Mouse (Mus musculus) heart, postnatal 14 days (tissue): ENCODE measurements around the gene Ndufaf2. TPM values are rescaled to one million over a fixed set of nuclear protein-coding genes. Genes with fewer than 3 reads are reported as not detected.

Experiments used
- DNase-seq, 2 experiments: peaks; one replicate each; pipeline ENCODE4 v3.0.0; 2021 to 2022
- intact Hi-C: fragments of 180-260 bp; cut with DNase I; formaldehyde crosslinking; loops from one replicate; pipeline ENCODE4 v1.15.1; 2025
- total RNA-seq, 2 experiments: library from RNA; stranded (reverse); gene quantifications; 2 replicates each; pipeline ENCODE4 v1.2.3; 2021

Gene Ndufaf2
- total RNA-seq, 2 experiments from 2014 or later, result 21.0 to 21.2 TPM

- intact Hi-C loops, result no loop called here
- DNase-seq, result no peak
These were observed 57.7 kb downstream of the Ndufaf2 start for GRCm38 (mm10) chr13:108100700-108101099.

GRCm38 (mm10) chr13:108096446-108096845, 62.0 kb downstream of the Ndufaf2 start:
- no peak for DNase-seq
- intact Hi-C loops, result no loop called here

DNA sequence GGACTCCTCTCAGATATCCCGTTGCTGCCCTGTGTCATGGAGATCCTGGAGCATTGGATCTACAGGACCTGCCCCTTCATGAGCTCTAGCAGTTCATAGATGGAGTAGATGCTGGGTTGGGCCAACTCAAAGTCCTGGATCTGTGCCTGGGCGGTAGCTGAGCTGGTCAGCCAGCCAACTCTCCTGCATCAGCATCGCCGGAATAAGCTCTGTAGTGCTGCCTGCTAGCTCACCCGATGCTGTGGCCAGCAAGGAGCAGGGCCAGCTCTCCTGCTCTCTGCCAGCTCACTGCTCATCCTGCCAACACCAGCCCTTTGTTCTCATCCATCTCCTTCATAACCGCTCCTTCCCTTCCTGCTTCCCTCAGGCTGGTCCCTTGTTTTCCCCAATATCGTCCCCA, 62.8 kb downstream of the Ndufaf2 start:
- DNase-seq, result peak; percentile 35 to 37
- intact Hi-C loops, result no loop called here

GRCm38 (mm10) chr13:108094681-108095080, 63.7 kb downstream of the Ndufaf2 start:
- intact Hi-C loops, result no loop called here
- no peak for DNase-seq

- no peak for DNase-seq
- intact Hi-C loops, result no loop called here
These were observed 66.1 kb downstream of the Ndufaf2 start for GRCm38 (mm10) chr13:108092290-108092689.

DNA sequence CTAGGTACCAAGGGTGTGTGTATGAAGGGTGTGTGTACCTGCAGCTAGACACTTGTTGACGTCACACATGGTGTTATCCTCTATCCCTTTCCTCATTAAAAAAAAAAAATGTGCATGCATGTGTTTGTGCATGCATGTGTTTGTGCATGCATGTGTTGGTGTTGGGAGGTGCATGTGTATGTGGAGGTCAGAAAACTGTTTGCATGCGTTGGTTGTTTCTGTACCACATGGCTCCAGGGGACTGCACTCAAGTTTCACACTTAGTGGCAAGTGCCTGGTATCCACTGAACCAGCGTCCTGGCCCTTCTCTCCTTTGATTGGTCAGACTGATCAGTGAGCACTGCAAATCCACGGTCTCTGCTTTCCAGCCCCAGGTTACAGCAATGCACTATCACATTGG, 71.7 kb downstream of the Ndufaf2 start:
- intact Hi-C loops, result no loop called here
- no peak for DNase-seq

DNA sequence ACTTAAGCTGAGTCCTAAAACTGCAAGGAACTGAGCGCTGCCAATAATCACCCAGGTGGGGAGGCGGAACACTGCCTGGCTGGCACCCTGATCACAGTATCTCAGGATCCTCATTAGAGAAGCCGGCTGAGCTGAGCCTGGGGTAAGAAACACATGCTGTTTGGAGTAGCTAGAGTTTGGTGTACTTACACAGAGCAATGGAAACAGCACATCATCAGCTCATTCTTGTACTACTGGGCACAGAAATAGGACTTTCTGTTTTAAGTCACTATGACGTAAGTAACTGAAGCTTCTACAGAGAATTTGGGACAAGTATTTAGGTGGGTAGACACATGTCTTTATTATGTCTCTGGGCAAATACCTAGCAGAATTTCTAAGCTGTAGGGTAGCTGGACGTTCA, 72.4 kb downstream of the Ndufaf2 start:
- intact Hi-C loops, result no loop called here
- DNase-seq, result no peak

GRCm38 (mm10) chr13:108084086-108084485, 74.3 kb downstream of the Ndufaf2 start:
- intact Hi-C loops, result no loop called here
- DNase-seq, result no peak

- DNase-seq, result no peak
These were observed 80.5 kb downstream of the Ndufaf2 start for GRCm38 (mm10) chr13:108077901-108078300.

GRCm38 (mm10) chr13:108077476-108077875, 80.9 kb downstream of the Ndufaf2 start:
- no peak for DNase-seq
- intact Hi-C loops, result no loop called here

More at GRCm38 (mm10) chr13:108077901-108078300, 80.5 kb downstream of the Ndufaf2 start:
- intact Hi-C loops, result no loop called here

DNA sequence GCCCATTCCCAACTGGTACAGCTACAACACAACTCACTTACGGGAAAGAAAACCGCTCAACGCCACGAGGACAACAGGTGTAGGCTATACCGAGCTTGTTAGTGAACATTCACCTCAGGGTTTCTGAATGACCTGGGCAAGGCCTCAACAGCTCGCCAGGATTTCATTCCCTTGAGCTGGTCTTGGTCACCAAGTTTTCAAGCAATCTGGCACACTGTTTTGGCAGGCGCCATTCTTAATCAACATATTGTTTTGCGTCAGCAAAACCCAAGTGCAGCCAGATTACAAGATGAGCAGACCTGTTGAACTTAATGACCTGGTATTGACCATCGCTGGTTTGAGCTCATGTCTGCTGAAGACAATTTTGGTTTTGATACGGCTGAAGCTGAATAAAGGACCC, 88.3 kb downstream of the Ndufaf2 start:
- intact Hi-C loops, result no loop called here
- DNase-seq, result no peak

- intact Hi-C loops, result no loop called here
These were observed 89.3 kb downstream of the Ndufaf2 start for GRCm38 (mm10) chr13:108069151-108069550.

GRCm38 (mm10) chr13:108066021-108066420, 92.4 kb downstream of the Ndufaf2 start:
- intact Hi-C loops, result no loop called here
- DNase-seq, result no peak

More at GRCm38 (mm10) chr13:108069151-108069550, 89.3 kb downstream of the Ndufaf2 start:
- DNase-seq, result no peak

DNA sequence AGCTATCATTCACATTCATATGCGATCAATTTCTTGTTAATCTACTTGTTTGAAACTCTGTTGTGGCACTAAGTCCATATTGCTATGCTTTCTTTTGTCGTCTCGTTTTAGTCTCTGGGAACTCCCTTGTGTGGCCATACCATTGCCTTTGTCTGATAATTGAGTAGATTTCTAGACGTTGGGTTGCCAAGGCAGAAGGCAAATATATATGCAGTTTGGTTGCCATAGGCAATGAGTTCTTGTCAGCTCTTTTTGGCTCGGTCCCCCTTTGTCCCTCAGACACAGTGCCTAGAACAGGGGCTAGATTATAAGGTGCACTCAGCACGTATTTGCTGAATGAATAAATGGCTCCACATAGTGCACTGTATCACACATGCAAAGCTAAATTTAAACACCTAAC, 94.1 kb downstream of the Ndufaf2 start:
- intact Hi-C loops, result no loop called here
- DNase-seq, result no peak

GRCm38 (mm10) chr13:108063374-108064134, 94.9 kb downstream of the Ndufaf2 start:
- no peak for DNase-seq
- intact Hi-C loops, result no loop called here

- intact Hi-C loops, result no loop called here
- DNase-seq, result no peak
These were observed 95.5 kb downstream of the Ndufaf2 start for GRCm38 (mm10) chr13:108062900-108063299.

- intact Hi-C loops, result no loop called here
- no peak for DNase-seq
These were observed 97.4 kb downstream of the Ndufaf2 start for GRCm38 (mm10) chr13:108060936-108061578.

DNA sequence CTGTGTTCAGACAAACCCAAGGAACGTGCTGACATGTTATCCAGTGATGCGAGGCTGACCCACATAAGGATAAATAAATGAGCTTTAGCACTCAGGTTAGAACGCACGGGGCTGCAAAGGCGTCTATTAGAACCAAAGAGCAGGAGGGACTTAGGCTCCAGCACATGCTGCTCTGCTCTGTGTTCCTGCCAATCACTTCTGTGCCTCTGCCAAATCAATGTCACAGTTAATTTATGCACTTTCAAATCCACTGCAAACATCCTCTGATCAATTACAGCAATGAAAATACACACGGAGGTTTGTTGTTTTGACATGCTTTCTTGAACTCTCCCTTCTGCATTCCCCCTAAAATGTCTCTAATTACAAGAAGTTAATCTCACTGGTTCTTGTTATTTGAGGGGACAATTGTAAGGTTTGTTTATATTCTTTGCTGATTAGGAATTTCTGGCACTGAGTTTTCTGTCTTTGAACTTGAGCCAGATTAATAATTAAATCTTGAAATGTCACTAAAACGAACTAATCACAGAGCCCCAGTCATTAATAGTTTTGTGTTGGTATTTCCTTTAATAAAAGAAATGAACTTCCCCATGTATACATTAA, 98.0 kb downstream of the Ndufaf2 start:
- DNase-seq, result no peak
- intact Hi-C loops, result no loop called here

GRCm38 (mm10) chr13:108056896-108057295, 101.5 kb downstream of the Ndufaf2 start:
- intact Hi-C loops, result no loop called here
- DNase-seq, result no peak

DNA sequence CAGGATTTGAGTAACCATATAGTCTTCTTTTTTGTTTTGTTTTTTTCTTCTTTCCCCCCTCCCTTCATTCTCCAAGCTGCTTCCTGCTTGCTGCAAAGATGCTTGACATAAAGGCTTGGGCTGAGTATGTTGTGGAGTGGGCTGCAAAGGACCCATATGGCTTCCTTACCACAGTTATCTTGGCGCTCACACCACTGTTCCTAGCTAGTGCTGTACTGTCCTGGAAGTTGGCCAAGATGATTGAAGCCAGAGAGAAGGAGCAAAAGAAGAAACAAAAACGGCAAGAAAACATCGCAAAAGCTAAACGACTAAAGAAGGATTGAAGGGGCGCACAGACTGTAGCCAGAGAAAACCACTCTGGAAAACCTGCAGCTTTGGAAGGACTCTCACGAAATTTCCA, 111.1 kb downstream of the Ndufaf2 start:
- no peak for DNase-seq
- intact Hi-C loops, result loop anchor here (10.0 kb wide), 1 partner anchor 267 kb away; the partner anchor contains the start of gene Depdc1b

GRCm38 (mm10) chr13:108046891-108047290, 111.5 kb downstream of the Ndufaf2 start:
- intact Hi-C loops, result loop anchor here (10.0 kb wide), 1 partner anchor 268 kb away; the partner anchor contains the start of gene Depdc1b
- no peak for DNase-seq
